Comparison of ENCODE assay signal across 10 mouse cellular contexts in genomic region chr2:32816946-32817581, GRCm38 (mm10). TPM values are rescaled to one million over a fixed set of nuclear protein-coding genes. Genes with fewer than 3 reads are reported as not detected.
DNase-seq lines count a peak whose midpoint lies in the region; ATAC-seq and TF ChIP-seq lines count a peak whose summit lies in the region.
"Had no signal": no experiment of that assay in that cellular context is flagged by ENCODE, and none has a peak within 500 bp of the region (broad histone marks: within the 10 kb centered on the region; RNA-seq: fewer than 3 reads in every experiment).

No protein-coding gene starts in this region.

- H3K27me3 ChIP-seq in stomach, embryonic 15.5 days (replicated peaks) = no peaks in the 10 kb centered on the region
- H3K27me3 ChIP-seq in stomach, postnatal 0 days (ENCODE audit: control insufficient read depth, insufficient read depth, low read length) = no peaks in the 10 kb centered on the region
- no peaks in the 10 kb centered on the region for H3K27me3 ChIP-seq in hindbrain, postnatal 0 days (ENCODE audit: insufficient read depth, low read length)
- no peaks in the 10 kb centered on the region for H3K27me3 ChIP-seq in limb, embryonic 15.5 days

- H3K9me3 ChIP-seq in stomach, embryonic 15.5 days = no peaks in the 10 kb centered on the region
- H3K9me3 ChIP-seq in stomach, postnatal 0 days (ENCODE audit: control insufficient read depth, low read length) = no peaks in the 10 kb centered on the region
- H3K9me3 ChIP-seq in hindbrain, postnatal 0 days (ENCODE audit: low read length) = no peaks in the 10 kb centered on the region
- H3K9me3 ChIP-seq in limb, embryonic 15.5 days = no peaks in the 10 kb centered on the region
- H3K9me3 ChIP-seq: megakaryocyte, embryonic 14.5 days had no signal

- peak overlapping the region; percentile 24; the same call in 1 of the 2 replicates for H3K4me2 ChIP-seq in stomach, embryonic 15.5 days
- no peak overlapping the region for H3K4me2 ChIP-seq in stomach, postnatal 0 days (replicated peaks; ENCODE audit: low read depth)
- no peak overlapping the region for H3K4me2 ChIP-seq in hindbrain, postnatal 0 days (ENCODE audit: low read depth, low read length)
- H3K4me2 ChIP-seq in limb, embryonic 15.5 days = 0 out of 2 replicates have a peak overlapping the region, but pooled peaks have one; percentile 14

- no peak for DNase-seq in stomach, postnatal 0 days (ENCODE audit: low spot score)
- DNase-seq in hindbrain, postnatal 0 days (ENCODE audit: low spot score) = peak; percentile 82
- peak; percentile 55 to 78 for DNase-seq in right cerebral cortex, postnatal 36 days (ENCODE audit: low spot score in 2 of 2)
- no peak for DNase-seq in urinary bladder, postnatal 14 days (ENCODE audit: low spot score)
- DNase-seq in adrenal gland, adult 18-20 months (ENCODE audit: low spot score in 2 of 2) = no peak

- H3K4me3 ChIP-seq in stomach, embryonic 15.5 days (replicated peaks) = no peak overlapping the region
- no peak overlapping the region for H3K4me3 ChIP-seq in stomach, postnatal 0 days (ENCODE audit: low read depth, low read length)
- H3K4me3 ChIP-seq in hindbrain, postnatal 0 days (ENCODE audit: low read length) = no peak overlapping the region
- no peak overlapping the region for H3K4me3 ChIP-seq in limb, embryonic 15.5 days
- H3K4me3 ChIP-seq: megakaryocyte, embryonic 14.5 days had no signal

- no peak for TF ChIP-seq CTCF in stomach, postnatal 0 days (IDR thresholded peaks at IDR 0.05; ENCODE audit: low read depth)
- TF ChIP-seq CTCF in hindbrain, postnatal 0 days (IDR thresholded peaks at IDR 0.05; ENCODE audit: low read depth) = no peak

- WGBS in stomach, embryonic 15.5 days = 32% methylated on average over 17 of the region's 17 CpGs
- WGBS in stomach, postnatal 0 days = 30% methylated on average over 17 of the region's 17 CpGs
- 52% methylated on average over 17 of the region's 17 CpGs for WGBS in hindbrain, postnatal 0 days
- 26% methylated on average over 17 of the region's 17 CpGs for WGBS in limb, embryonic 15.5 days

- no peak for ATAC-seq in stomach, embryonic 15.5 days (ENCODE audit: insufficient read depth, low FRiP score, low read depth)
- no peak for ATAC-seq in stomach, postnatal 0 days (ENCODE audit: low FRiP score, low TSS enrichment)
- peak; percentile 78 for ATAC-seq in hindbrain, postnatal 0 days
- peak; percentile 72 for ATAC-seq in limb, embryonic 15.5 days (ENCODE audit: insufficient number of reproducible peaks, low FRiP score, low TSS enrichment, low read depth)
- ATAC-seq in inflammation-experienced regulatory T-cells, adult 6 months = no peak

- H3K4me1 ChIP-seq in stomach, embryonic 15.5 days = no peaks in the 10 kb centered on the region
- no peaks in the 10 kb centered on the region for H3K4me1 ChIP-seq in stomach, postnatal 0 days (replicated peaks; ENCODE audit: control insufficient read depth, insufficient read depth)
- H3K4me1 ChIP-seq in hindbrain, postnatal 0 days (ENCODE audit: insufficient read depth, low read length) = no peaks in the 10 kb centered on the region
- peaks cover 11% of the 10 kb centered on the region for H3K4me1 ChIP-seq in limb, embryonic 15.5 days

- no peak overlapping the region for H3K9ac ChIP-seq in stomach, embryonic 15.5 days
- H3K9ac ChIP-seq in stomach, postnatal 0 days (ENCODE audit: low read length) = no peak overlapping the region
- no peak overlapping the region for H3K9ac ChIP-seq in hindbrain, postnatal 0 days (replicated peaks; ENCODE audit: low read length)
- no peak overlapping the region for H3K9ac ChIP-seq in limb, embryonic 15.5 days

- H3K27ac ChIP-seq in stomach, embryonic 15.5 days = no peak overlapping the region
- no peak overlapping the region for H3K27ac ChIP-seq in stomach, postnatal 0 days (replicated peaks)
- H3K27ac ChIP-seq in hindbrain, postnatal 0 days = peak overlapping the region; percentile 78
- H3K27ac ChIP-seq in limb, embryonic 15.5 days = peak overlapping the region; percentile 33

- H3K36me3 ChIP-seq in stomach, embryonic 15.5 days = no peaks in the 10 kb centered on the region
- H3K36me3 ChIP-seq in stomach, postnatal 0 days (ENCODE audit: control insufficient read depth, insufficient read depth, low read length) = peaks cover 2% of the 10 kb centered on the region; the same call in 1 of the 2 replicates
- peaks cover 35% of the 10 kb centered on the region for H3K36me3 ChIP-seq in hindbrain, postnatal 0 days (ENCODE audit: insufficient read depth, low read length)
- peaks cover 19% of the 10 kb centered on the region for H3K36me3 ChIP-seq in limb, embryonic 15.5 days

- TF ChIP-seq EP300 in stomach, postnatal 0 days (optimal IDR thresholded peaks at IDR 0.05) = no peak

RNA-seq across cellular contexts. Expression of gene Stxbp1, which starts 30.0 kb away (rescaled TPM):
- 20.0 and 21.4 TPM in 2 replicates for polyA plus RNA-seq in stomach, embryonic 15.5 days (2015; fragmentation: Nextera tagmentation; extraction: Ambion mirVana)
- 9.3 and 9.5 TPM in 2 replicates for polyA plus RNA-seq in stomach, postnatal 0 days (2015; fragmentation: Nextera tagmentation; extraction: Ambion mirVana)
- 142 and 149 TPM in 2 replicates for total RNA-seq in hindbrain, postnatal 0 days (2014; rRNA removed)
- polyA plus RNA-seq in hindbrain, postnatal 0 days (2015; fragmentation: Nextera tagmentation; extraction: Ambion mirVana) = 318 and 348 TPM in 2 replicates
- polyA plus RNA-seq in limb, embryonic 15.5 days (2015; fragmentation: Nextera tagmentation; extraction: Ambion mirVana) = 16.7 and 17.9 TPM in 2 replicates
- 10 to 100 TPM; 22.1 to 36.6 TPM for total RNA-seq in adrenal gland, adult 18-20 months (2021)
- 1 to 10 TPM; 2.3 to 6.1 (median 5.0) TPM for polyA plus RNA-seq in inflammation-experienced regulatory T-cells, adult 6 months (2017; shearing (Covaris generic))

RNA-seq across cellular contexts. Expression of gene Cfap157, which starts 32.8 kb away (rescaled TPM):
- 0.62 and 1.1 TPM in 2 replicates for polyA plus RNA-seq in stomach, embryonic 15.5 days (2015; fragmentation: Nextera tagmentation; extraction: Ambion mirVana)
- polyA plus RNA-seq in stomach, postnatal 0 days (2015; fragmentation: Nextera tagmentation; extraction: Ambion mirVana) = 0.63 and 1.1 TPM in 2 replicates
- total RNA-seq in hindbrain, postnatal 0 days (2014; rRNA removed) = 0.16 and 0.40 TPM in 2 replicates
- polyA plus RNA-seq in hindbrain, postnatal 0 days (2015; fragmentation: Nextera tagmentation; extraction: Ambion mirVana) = 0.64 and 1.1 TPM in 2 replicates
- polyA plus RNA-seq in limb, embryonic 15.5 days (2015; fragmentation: Nextera tagmentation; extraction: Ambion mirVana) = 0.37 and 1.0 TPM in 2 replicates
- under 1 TPM in 1 of 2 experiments, not detected in 1; 0.16 TPM for total RNA-seq in adrenal gland, adult 18-20 months (2021)
- 1 to 10 TPM in 1 of 3 experiments, under 1 TPM in 1, not detected in 1; 0.53 to 1.3 TPM for polyA plus RNA-seq in inflammation-experienced regulatory T-cells, adult 6 months (2017; shearing (Covaris generic))
- total RNA-seq: ES-E14 had no signal

RNA-seq across cellular contexts. Expression of gene Ptrh1, which starts 41.5 kb away (rescaled TPM):
- 4.4 TPM in 2 replicates for polyA plus RNA-seq in stomach, embryonic 15.5 days (2015; fragmentation: Nextera tagmentation; extraction: Ambion mirVana)
- polyA plus RNA-seq in stomach, postnatal 0 days (2015; fragmentation: Nextera tagmentation; extraction: Ambion mirVana) = 7.6 and 10.1 TPM in 2 replicates
- total RNA-seq in hindbrain, postnatal 0 days (2014; rRNA removed) = 0.75 and 2.9 TPM in 2 replicates
- 4.0 and 4.4 TPM in 2 replicates for polyA plus RNA-seq in hindbrain, postnatal 0 days (2015; fragmentation: Nextera tagmentation; extraction: Ambion mirVana)
- 6.6 and 7.2 TPM in 2 replicates for polyA plus RNA-seq in limb, embryonic 15.5 days (2015; fragmentation: Nextera tagmentation; extraction: Ambion mirVana)
- 1 to 10 TPM; 5.4 to 9.9 TPM for total RNA-seq in adrenal gland, adult 18-20 months (2021)
- 1 to 10 TPM; 6.5 to 9.3 (median 8.1) TPM for polyA plus RNA-seq in inflammation-experienced regulatory T-cells, adult 6 months (2017; shearing (Covaris generic))

RNA-seq across cellular contexts. Expression of gene Ttc16, which starts 41.6 kb away (rescaled TPM):
- polyA plus RNA-seq in stomach, embryonic 15.5 days (2015; fragmentation: Nextera tagmentation; extraction: Ambion mirVana) = 0.23 and 0.41 TPM in 2 replicates
- polyA plus RNA-seq in stomach, postnatal 0 days (2015; fragmentation: Nextera tagmentation; extraction: Ambion mirVana) = 0.05 and 0.06 TPM in 2 replicates
- 0.78 and 1.6 TPM in 2 replicates for total RNA-seq in hindbrain, postnatal 0 days (2014; rRNA removed)
- polyA plus RNA-seq in hindbrain, postnatal 0 days (2015; fragmentation: Nextera tagmentation; extraction: Ambion mirVana) = 0.58 and 0.76 TPM in 2 replicates
- 0.12 and 0.13 TPM in 2 replicates for polyA plus RNA-seq in limb, embryonic 15.5 days (2015; fragmentation: Nextera tagmentation; extraction: Ambion mirVana)
- under 1 TPM; 0.13 to 0.26 TPM for total RNA-seq in adrenal gland, adult 18-20 months (2021)
- polyA plus RNA-seq in inflammation-experienced regulatory T-cells, adult 6 months (2017; shearing (Covaris generic)) = 1 to 10 TPM in 1 of 3 experiments, under 1 TPM in 2; 0.55 to 1.8 (median 0.95) TPM

RNA-seq across cellular contexts. Expression of gene Fam129b, which starts 58.9 kb away (rescaled TPM):
- polyA plus RNA-seq in stomach, embryonic 15.5 days (2015; fragmentation: Nextera tagmentation; extraction: Ambion mirVana) = 67.1 and 73.6 TPM in 2 replicates
- polyA plus RNA-seq in stomach, postnatal 0 days (2015; fragmentation: Nextera tagmentation; extraction: Ambion mirVana) = 90.7 and 101 TPM in 2 replicates
- 49.8 and 52.7 TPM in 2 replicates for total RNA-seq in hindbrain, postnatal 0 days (2014; rRNA removed)
- polyA plus RNA-seq in hindbrain, postnatal 0 days (2015; fragmentation: Nextera tagmentation; extraction: Ambion mirVana) = 20.8 and 23.5 TPM in 2 replicates
- 138 and 152 TPM in 2 replicates for polyA plus RNA-seq in limb, embryonic 15.5 days (2015; fragmentation: Nextera tagmentation; extraction: Ambion mirVana)
- 10 to 100 TPM; 19.1 to 32.7 TPM for total RNA-seq in adrenal gland, adult 18-20 months (2021)
- polyA plus RNA-seq in inflammation-experienced regulatory T-cells, adult 6 months (2017; shearing (Covaris generic)) = 1 to 10 TPM in 1 of 3 experiments, under 1 TPM in 2; 0.15 to 3.2 (median 0.90) TPM

Comparison
In these comparisons a context has a peak if more than half of its experiments do, and no peak if none do; other contexts are left out.
1. H3K4me2 ChIP-seq: peak in stomach, embryonic 15.5 days (single experiment) and limb, embryonic 15.5 days (single experiment); none in stomach, postnatal 0 days (single experiment) and hindbrain, postnatal 0 days (single experiment).
2. ATAC-seq: peak in hindbrain, postnatal 0 days (single experiment) and limb, embryonic 15.5 days (single experiment); none in stomach, embryonic 15.5 days (single experiment), stomach, postnatal 0 days (single experiment) and inflammation-experienced regulatory T-cells, adult 6 months (single experiment).
3. H3K27ac ChIP-seq: peak in hindbrain, postnatal 0 days (single experiment) and limb, embryonic 15.5 days (single experiment); none in stomach, embryonic 15.5 days (single experiment) and stomach, postnatal 0 days (single experiment).
4. DNase-seq: peak in hindbrain, postnatal 0 days (single experiment) and right cerebral cortex, postnatal 36 days (2 of 2); none in stomach, postnatal 0 days (single experiment), urinary bladder, postnatal 14 days (single experiment) and adrenal gland, adult 18-20 months (0 of 2).
5. RNA of gene Stxbp1, which starts 30.0 kb away (polyA plus RNA-seq): 318 to 348 TPM in hindbrain, postnatal 0 days; 20.0 to 21.4 TPM in stomach, embryonic 15.5 days, 16.7 to 17.9 TPM in limb, embryonic 15.5 days, 9.3 to 9.5 TPM in stomach, postnatal 0 days and 2.3 to 6.1 TPM in inflammation-experienced regulatory T-cells, adult 6 months; every median in the first group is over 10 times any median in the second.